ENCODE assay signal across 15 mouse cellular contexts in genomic region chr2:68283021-68283548, GRCm38 (mm10).
DNase-seq lines count a peak whose midpoint lies in the region; ATAC-seq lines count a peak whose summit lies in the region.
"Had no signal": no experiment of that assay in that cellular context is flagged by ENCODE, and none has a peak within 500 bp of the region (broad histone marks: within the 10 kb centered on the region; RNA-seq: fewer than 3 reads in every experiment).

No protein-coding gene starts in this region.

- H3K4me3 ChIP-seq in hindbrain, embryonic 15.5 days, result no peak overlapping the region
- H3K4me3 ChIP-seq in hindbrain, embryonic 12.5 days, result no peak overlapping the region
- H3K4me3 ChIP-seq: kidney, embryonic 15.5 days; liver, embryonic 13.5 days; megakaryocyte, embryonic 14.5 days had no signal

- H3K27ac ChIP-seq in hindbrain, embryonic 15.5 days (replicated peaks), result no peak overlapping the region
- H3K27ac ChIP-seq in hindbrain, embryonic 12.5 days, result no peak overlapping the region
- H3K27ac ChIP-seq: kidney, embryonic 15.5 days; liver, embryonic 13.5 days had no signal

- no peak overlapping the region for H3K9ac ChIP-seq in hindbrain, embryonic 15.5 days
- H3K9ac ChIP-seq in hindbrain, embryonic 12.5 days, result no peak overlapping the region
- H3K9ac ChIP-seq: kidney, embryonic 15.5 days; liver, embryonic 13.5 days had no signal

- no peak overlapping the region for H3K4me2 ChIP-seq in hindbrain, embryonic 15.5 days
- no peak overlapping the region for H3K4me2 ChIP-seq in hindbrain, embryonic 12.5 days (replicated peaks)
- H3K4me2 ChIP-seq: heart, embryonic 11.5 days; kidney, embryonic 15.5 days; liver, embryonic 13.5 days had no signal

- no peaks in the 10 kb centered on the region for H3K4me1 ChIP-seq in hindbrain, embryonic 15.5 days (replicated peaks)
- no peaks in the 10 kb centered on the region for H3K4me1 ChIP-seq in hindbrain, embryonic 12.5 days
- H3K4me1 ChIP-seq: liver, embryonic 13.5 days; megakaryocyte, embryonic 14.5 days had no signal

- no peaks in the 10 kb centered on the region for H3K27me3 ChIP-seq in hindbrain, embryonic 15.5 days
- no peaks in the 10 kb centered on the region for H3K27me3 ChIP-seq in hindbrain, embryonic 12.5 days
- H3K27me3 ChIP-seq: kidney, embryonic 15.5 days; liver, embryonic 13.5 days; megakaryocyte, embryonic 14.5 days had no signal

- H3K9me3 ChIP-seq in hindbrain, embryonic 15.5 days, result no peaks in the 10 kb centered on the region
- no peaks in the 10 kb centered on the region for H3K9me3 ChIP-seq in hindbrain, embryonic 12.5 days (replicated peaks)
- H3K9me3 ChIP-seq: kidney, embryonic 15.5 days; liver, embryonic 13.5 days had no signal

- 0 out of 2 replicates have a peak, but pooled peaks have one; percentile 34 for ATAC-seq in hindbrain, embryonic 15.5 days (ENCODE audit: low FRiP score, low read depth)
- no peak for ATAC-seq in hindbrain, embryonic 12.5 days (ENCODE audit: low FRiP score)

- DNase-seq in right cerebral cortex, postnatal 10 days (ENCODE audit: low spot score in 2 of 2), result peak; percentile 41
- DNase-seq in right cerebral cortex, postnatal 14 days, result no peak
- peak; percentile 42 for DNase-seq in layer of hippocampus, adult 9-11 months
- DNase-seq in cerebellum, adult 11 months, result no peak
- no peak for DNase-seq in urinary bladder, postnatal 10 days (ENCODE audit: low spot score)
- DNase-seq: adrenal gland, adult 8-10 months; cerebellum, adult 9-11 months; embryo, embryonic 11 days; liver, embryonic 13.5 days; thymus, adult 2 months had no signal

- H3K36me3 ChIP-seq in hindbrain, embryonic 15.5 days, result 0 out of 2 replicates have a peak, but pooled peaks cover 5% of the 10 kb centered on the region
- H3K36me3 ChIP-seq in hindbrain, embryonic 12.5 days, result peaks cover 20% of the 10 kb centered on the region
- H3K36me3 ChIP-seq: liver, embryonic 13.5 days had no signal

- 69% methylated on average over 6 of the region's 6 CpGs for WGBS in hindbrain, embryonic 15.5 days
- WGBS in hindbrain, embryonic 12.5 days, result 76% methylated on average over 6 of the region's 6 CpGs

Comparison
In these comparisons a context has a peak if more than half of its experiments do, and no peak if none do; other contexts are left out.
1. DNase-seq: peak in right cerebral cortex, postnatal 10 days (2 of 2) and layer of hippocampus, adult 9-11 months (single experiment); none in right cerebral cortex, postnatal 14 days (single experiment), cerebellum, adult 11 months (single experiment) and urinary bladder, postnatal 10 days (single experiment).